Mouse (Mus musculus) stomach, embryonic 16.5 days (tissue): ENCODE data around the gene Pias4. TPM values are rescaled to one million over a fixed set of nuclear protein-coding genes. Genes with fewer than 3 reads are reported as not detected.

ENCODE experiments used
- ATAC-seq: fragments of 200-750 bp; cut with Nextera tagmentation; 2 replicates; pipeline ENCODE4 v1.8.0; 2017; ENCODE audit warnings: moderate number of reproducible peaks, moderate TSS enrichment; ENCODE audit not compliant: insufficient read depth, low FRiP score
- H3K27ac ChIP-seq: fragments of 300-500 bp; sonication (generic); 2 replicates; pipeline ENCODE4 v1.5.1; 2014; ENCODE audit warnings: low read length
- H3K27me3 ChIP-seq: fragments of 300-500 bp; sonication (generic); 2 replicates; pipeline ENCODE4 v1.6.1; 2014; ENCODE audit warnings: low read length, control low read depth, mixed read lengths; ENCODE audit not compliant: control insufficient read depth, insufficient read depth
- H3K36me3 ChIP-seq: fragments of 300-500 bp; sonication (generic); 2 replicates; pipeline ENCODE4 v1.6.1; 2014; ENCODE audit warnings: low read length; ENCODE audit not compliant: control insufficient read depth, insufficient read depth
- H3K4me1 ChIP-seq: fragments of 300-500 bp; sonication (generic); 2 replicates; pipeline ENCODE4 v1.6.1; 2014; ENCODE audit warnings: low read length, control low read depth, mixed read lengths; ENCODE audit not compliant: control insufficient read depth, insufficient read depth
- H3K4me2 ChIP-seq: fragments of 300-500 bp; sonication (generic); 2 replicates; pipeline ENCODE4 v1.6.1; 2014; ENCODE audit warnings: low read depth, low read length, mixed read lengths
- H3K4me3 ChIP-seq: fragments of 300-500 bp; sonication (generic); replicated peaks from 2 replicates; pipeline ENCODE4 v1.5.1; 2014; ENCODE audit warnings: mild to moderate bottlenecking, low read length
- H3K9ac ChIP-seq: fragments of 300-500 bp; sonication (generic); 2 replicates; pipeline ENCODE4 v1.6.1; 2014; ENCODE audit warnings: low read length
- H3K9me3 ChIP-seq: fragments of 300-500 bp; sonication (generic); replicated peaks from 2 replicates; pipeline ENCODE4 v1.6.1; 2016; ENCODE audit warnings: low read length, control low read depth; ENCODE audit not compliant: control insufficient read depth
- WGBS: fragments of 180-500 bp; shearing (Covaris S2); extraction: QIAGEN DNeasy Blood & Tissue Kit; methylation state at CpG from one replicate; pipeline ENCODE4 v1.1.7; 2014; 5-methylcytosine and 5-hydroxymethylcytosine counted together
- polyA plus RNA-seq: library from polyadenylated mRNA; unstranded; fragments of >200 nt; fragmentation: Nextera tagmentation; extraction: Ambion mirVana; gene quantifications from 2 replicates; pipeline ENCODE4 v1.2.1, GENCODE M21; 2015

Gene Pias4
- polyA plus RNA-seq, 1 experiment from 2014 or later, result 34.8 TPM

GRCm38 (mm10) chr10:81134181-81134587 lies 33.5 kb downstream of the Pias4 start:
- Histone ChIP-seq H3K27me3 (no peaks in the 10 kb centered on the region; the same call in 1 of the 2 replicates), H3K4me1 (peaks cover 34% of the 10 kb centered on the region), H3K9ac (peak overlapping the region; percentile 54; the same call in 1 of the 2 replicates), H3K27ac (peak overlapping the region; percentile 100), H3K9me3 (no peaks in the 10 kb centered on the region), H3K36me3 (no peaks in the 10 kb centered on the region), H3K4me3 (peak overlapping the region; percentile 96), H3K4me2 (peak overlapping the region; percentile 98)
- whole genome bisulfite sequencing, result 5% methylated on average over 16 of the region's 16 CpGs
- ATAC-seq, result no peak

GRCm38 (mm10) chr10:81123500-81123899 lies 44.2 kb downstream of the Pias4 start:
- Histone ChIP-seq H3K9ac (no peak overlapping the region), H3K9me3 (no peaks in the 10 kb centered on the region), H3K4me3 (no peak overlapping the region), H3K36me3 (peaks cover 28% of the 10 kb centered on the region; the same call in 1 of the 2 replicates), H3K27me3 (no peaks in the 10 kb centered on the region), H3K27ac (no peak overlapping the region), H3K4me1 (0 out of 2 replicates have a peak, but pooled peaks cover 6% of the 10 kb centered on the region), H3K4me2 (no peak overlapping the region)
- 74% methylated on average over 11 of the region's 11 CpGs for WGBS
- no peak for ATAC-seq

- H3K27ac ChIP-seq, result no peak overlapping the region
- H3K4me1 ChIP-seq, result 0 out of 2 replicates have a peak, but pooled peaks cover 6% of the 10 kb centered on the region
- H3K36me3 ChIP-seq, result peaks cover 31% of the 10 kb centered on the region; the same call in 1 of the 2 replicates
- H3K4me2 ChIP-seq, result no peak overlapping the region
- H3K9ac ChIP-seq, result no peak overlapping the region
- no peak for ATAC-seq
- WGBS, result 61% methylated on average over 2 of the region's 2 CpGs
- H3K9me3 ChIP-seq, result no peaks in the 10 kb centered on the region
- no peaks in the 10 kb centered on the region for H3K27me3 ChIP-seq
- H3K4me3 ChIP-seq, result no peak overlapping the region
These were observed 44.8 kb downstream of the Pias4 start for GRCm38 (mm10) chr10:81122889-81123288.

GRCm38 (mm10) chr10:81120650-81121049 lies 47.1 kb downstream of the Pias4 start:
- WGBS, result 85% methylated on average over 7 of the region's 7 CpGs
- no peak for ATAC-seq
- Histone ChIP-seq H3K9ac (no peak overlapping the region), H3K27ac (no peak overlapping the region), H3K4me2 (no peak overlapping the region), H3K9me3 (no peaks in the 10 kb centered on the region), H3K27me3 (no peaks in the 10 kb centered on the region), H3K4me1 (no peaks in the 10 kb centered on the region), H3K4me3 (no peak overlapping the region), H3K36me3 (peaks cover 31% of the 10 kb centered on the region; the same call in 1 of the 2 replicates)

- Histone ChIP-seq H3K9ac (no peak overlapping the region), H3K27ac (no peak overlapping the region), H3K4me2 (no peak overlapping the region), H3K27me3 (no peaks in the 10 kb centered on the region), H3K4me1 (no peaks in the 10 kb centered on the region), H3K4me3 (no peak overlapping the region), H3K9me3 (no peaks in the 10 kb centered on the region), H3K36me3 (peaks cover 31% of the 10 kb centered on the region; the same call in 1 of the 2 replicates)
- ATAC-seq, result no peak
- 90% methylated on average over 10 of the region's 10 CpGs for WGBS
These were observed 48.1 kb downstream of the Pias4 start for GRCm38 (mm10) chr10:81119625-81120024.

GRCm38 (mm10) chr10:81112946-81113345 lies 54.8 kb downstream of the Pias4 start:
- H3K9me3 ChIP-seq, result no peaks in the 10 kb centered on the region
- no peak overlapping the region for H3K9ac ChIP-seq
- H3K4me1 ChIP-seq, result no peaks in the 10 kb centered on the region
- ATAC-seq, result no peak
- H3K27ac ChIP-seq, result no peak overlapping the region
- H3K27me3 ChIP-seq, result no peaks in the 10 kb centered on the region
- 86% methylated on average over 6 of the region's 6 CpGs for WGBS
- H3K36me3 ChIP-seq, result peaks cover 15% of the 10 kb centered on the region
- H3K4me2 ChIP-seq, result no peak overlapping the region
- no peak overlapping the region for H3K4me3 ChIP-seq

GRCm38 (mm10) chr10:81106113-81106721 lies 61.5 kb downstream of the Pias4 start:
- peaks cover 17% of the 10 kb centered on the region for H3K4me1 ChIP-seq
- peaks cover 8% of the 10 kb centered on the region for H3K36me3 ChIP-seq
- H3K9ac ChIP-seq, result peak overlapping the region; percentile 100
- no peaks in the 10 kb centered on the region for H3K9me3 ChIP-seq
- peak overlapping the region; percentile 100 for H3K4me3 ChIP-seq
- peak overlapping the region; percentile 100 for H3K27ac ChIP-seq
- under 1% methylated on average over 35 of the region's 35 CpGs for WGBS
- ATAC-seq, result peak; percentile 92
- H3K4me2 ChIP-seq, result peak overlapping the region; percentile 87
- H3K27me3 ChIP-seq, result no peaks in the 10 kb centered on the region

GRCm38 (mm10) chr10:81105565-81106112 lies 62.1 kb downstream of the Pias4 start, which contains the start of gene Map2k2:
Map2k2 (plus strand) TSS chr10:81105915.
- under 1% methylated on average over 56 of the region's 56 CpGs for WGBS
- Histone ChIP-seq H3K9me3 (no peaks in the 10 kb centered on the region), H3K4me2 (peak within 1 kb of the TSS; percentile 87), H3K27ac (peak within 1 kb of the TSS; percentile 100), H3K4me3 (peak within 1 kb of the TSS; percentile 100), H3K27me3 (no peaks in the 10 kb centered on the region), H3K9ac (peak within 1 kb of the TSS; percentile 100), H3K36me3 (peaks cover 8% of the 10 kb centered on the region; the same call in 1 of the 2 replicates), H3K4me1 (peaks cover 17% of the 10 kb centered on the region)
- ATAC-seq, result peak; percentile 94
